Mouse (Mus musculus): ENCODE data around the gene Zan. TPM values are rescaled to one million over a fixed set of nuclear protein-coding genes. Genes with fewer than 3 reads are reported as not detected.
"Not testable (repeated sequence)": the region's sequence is repeated elsewhere in the genome, so short reads cannot be mapped to it uniquely, and the experiment has no call there.

The Zan gene
- polyA plus RNA-seq, 1 experiment from 2014 or later = 0.17 TPM

DNA sequence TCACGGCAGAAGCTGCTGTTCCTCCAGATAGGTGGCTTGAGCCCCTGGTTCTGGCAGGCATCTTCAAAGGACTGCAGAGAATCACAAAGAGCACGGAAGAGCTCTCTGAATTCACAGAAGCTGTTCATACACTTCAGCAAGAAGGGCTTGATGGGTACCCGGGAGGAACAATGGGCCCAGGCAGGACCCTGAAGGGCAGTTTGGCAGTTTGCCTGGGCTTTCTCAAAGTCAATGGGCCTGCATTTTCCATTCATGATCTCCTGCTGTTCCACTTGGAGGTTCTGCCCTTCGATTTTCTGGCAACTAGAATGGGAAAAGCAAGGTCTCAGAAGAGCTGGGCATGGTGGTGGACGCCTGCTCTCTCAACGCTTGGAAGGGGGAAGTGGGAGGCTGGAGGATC, 43.0 kb downstream of the Zan start:
- no peak overlapping the region for H3K4me3 ChIP-seq (replicated peaks; ENCODE audit: low read length)
- H3K9ac ChIP-seq = no peak overlapping the region

DNA sequence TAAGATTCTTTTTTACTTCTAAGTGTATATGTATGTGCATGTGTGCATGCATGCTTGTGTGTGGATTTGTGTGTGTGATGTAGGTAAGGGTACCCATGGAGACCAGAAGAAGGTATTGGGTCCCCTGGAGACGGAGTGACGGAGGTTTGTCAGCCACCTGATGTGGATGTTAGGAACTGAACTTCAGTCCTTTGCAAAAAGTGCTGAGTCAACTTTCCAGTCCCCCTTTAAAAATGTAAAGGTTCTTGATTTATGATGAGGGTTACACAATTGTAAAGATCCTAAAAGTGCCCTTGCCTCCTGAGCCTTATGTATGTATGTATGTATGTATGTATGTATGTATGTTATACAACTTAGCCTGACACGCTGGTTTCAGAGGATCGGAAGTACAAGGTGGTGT, 46.5 kb downstream of the Zan start:
- DNase-seq (ENCODE audit: low spot score); H3K4me1 ChIP-seq (replicated peaks; ENCODE audit: control insufficient read depth, insufficient read depth, low read length); H3K27me3 ChIP-seq (ENCODE audit: control insufficient read depth, insufficient read depth, low read length); H3K27ac ChIP-seq; H3K4me3 ChIP-seq (replicated peaks; ENCODE audit: low read length); H3K4me2 ChIP-seq (replicated peaks); ATAC-seq (ENCODE audit: low FRiP score); H3K9ac ChIP-seq; H3K9me3 ChIP-seq (ENCODE audit: control insufficient read depth, low read length); H3K36me3 ChIP-seq (replicated peaks; ENCODE audit: control insufficient read depth, insufficient read depth): not testable (repeated sequence)
- 84% methylated on average over 4 of the region's 4 CpGs for WGBS

More for the DNA sequence above, 43.0 kb downstream of the Zan start:
- ATAC-seq (ENCODE audit: low FRiP score) (no peak; the same call in 1 of the 2 replicates), DNase-seq (ENCODE audit: low spot score) (peak; percentile 52)
- Histone ChIP-seq H3K36me3 (replicated peaks; ENCODE audit: control insufficient read depth, insufficient read depth) (no peaks in the 10 kb centered on the region), H3K9me3 (ENCODE audit: control insufficient read depth, low read length) (no peaks in the 10 kb centered on the region), H3K27ac (no peak overlapping the region), H3K4me1 (replicated peaks; ENCODE audit: control insufficient read depth, insufficient read depth, low read length) (no peaks in the 10 kb centered on the region), H3K4me2 (replicated peaks) (no peak overlapping the region), H3K27me3 (ENCODE audit: control insufficient read depth, insufficient read depth, low read length) (no peaks in the 10 kb centered on the region)
- 34% methylated on average over 6 of the region's 6 CpGs for WGBS

DNA sequence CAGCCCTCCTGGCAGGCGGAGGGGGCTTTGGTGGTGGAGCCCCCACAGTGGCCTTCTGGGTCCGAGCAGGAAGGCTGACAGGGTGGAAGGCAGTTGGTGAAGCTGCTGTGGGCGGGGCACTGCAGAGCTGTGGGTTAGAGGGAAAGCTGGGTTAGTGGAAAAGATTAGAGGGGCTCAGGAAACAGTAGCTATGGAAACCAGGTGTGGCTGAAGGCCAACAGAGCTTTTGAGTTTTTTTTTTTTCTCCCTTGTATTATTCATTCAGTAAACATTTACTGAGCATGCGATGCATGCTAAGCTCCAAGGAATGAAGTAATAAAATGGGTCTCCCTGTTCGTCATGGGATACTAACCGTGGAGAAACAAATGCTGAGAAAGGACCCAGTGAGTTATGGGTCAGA, 51.2 kb downstream of the Zan start:
- Histone ChIP-seq H3K36me3 (replicated peaks; ENCODE audit: control insufficient read depth, insufficient read depth) (no peaks in the 10 kb centered on the region), H3K27me3 (ENCODE audit: control insufficient read depth, insufficient read depth, low read length) (no peaks in the 10 kb centered on the region), H3K27ac (no peak overlapping the region), H3K9me3 (ENCODE audit: control insufficient read depth, low read length) (no peaks in the 10 kb centered on the region), H3K9ac (no peak overlapping the region), H3K4me2 (replicated peaks) (no peak overlapping the region), H3K4me3 (replicated peaks; ENCODE audit: low read length) (no peak overlapping the region), H3K4me1 (replicated peaks; ENCODE audit: control insufficient read depth, insufficient read depth, low read length) (no peaks in the 10 kb centered on the region)
- WGBS = 72% methylated on average over 6 of the region's 6 CpGs
- DNase-seq (ENCODE audit: low spot score) (no peak), ATAC-seq (ENCODE audit: low FRiP score) (no peak)

DNA sequence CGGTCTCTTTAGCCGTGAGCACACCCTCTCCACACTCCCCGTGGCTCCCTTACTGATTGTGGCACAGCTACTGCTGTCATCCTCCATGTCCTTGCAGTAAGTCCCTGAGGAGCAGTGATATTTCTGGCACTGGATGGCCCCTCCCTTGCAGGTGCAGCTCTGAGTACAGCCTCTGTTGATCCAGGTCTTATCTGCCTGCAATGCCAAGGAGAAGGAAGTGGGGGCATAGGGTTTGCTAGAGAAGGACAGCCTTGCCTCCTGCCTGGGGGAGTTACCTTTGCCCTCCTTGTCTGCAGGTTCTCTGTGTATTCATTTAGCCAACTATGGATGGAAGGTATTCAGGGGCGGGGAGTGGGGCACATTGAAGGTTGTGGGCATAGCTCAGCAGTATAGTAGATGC, 57.0 kb downstream of the Zan start:
- Histone ChIP-seq H3K27ac (no peak overlapping the region), H3K9me3 (ENCODE audit: control insufficient read depth, low read length) (no peaks in the 10 kb centered on the region), H3K36me3 (replicated peaks; ENCODE audit: control insufficient read depth, insufficient read depth) (no peaks in the 10 kb centered on the region), H3K4me2 (replicated peaks) (no peak overlapping the region), H3K9ac (no peak overlapping the region), H3K4me3 (replicated peaks; ENCODE audit: low read length) (no peak overlapping the region), H3K4me1 (replicated peaks; ENCODE audit: control insufficient read depth, insufficient read depth, low read length) (no peaks in the 10 kb centered on the region), H3K27me3 (ENCODE audit: control insufficient read depth, insufficient read depth, low read length) (no peaks in the 10 kb centered on the region)
- ATAC-seq (ENCODE audit: low FRiP score) (no peak), DNase-seq (ENCODE audit: low spot score) (no peak)
- WGBS = 78% methylated on average over 4 of the region's 4 CpGs

DNA sequence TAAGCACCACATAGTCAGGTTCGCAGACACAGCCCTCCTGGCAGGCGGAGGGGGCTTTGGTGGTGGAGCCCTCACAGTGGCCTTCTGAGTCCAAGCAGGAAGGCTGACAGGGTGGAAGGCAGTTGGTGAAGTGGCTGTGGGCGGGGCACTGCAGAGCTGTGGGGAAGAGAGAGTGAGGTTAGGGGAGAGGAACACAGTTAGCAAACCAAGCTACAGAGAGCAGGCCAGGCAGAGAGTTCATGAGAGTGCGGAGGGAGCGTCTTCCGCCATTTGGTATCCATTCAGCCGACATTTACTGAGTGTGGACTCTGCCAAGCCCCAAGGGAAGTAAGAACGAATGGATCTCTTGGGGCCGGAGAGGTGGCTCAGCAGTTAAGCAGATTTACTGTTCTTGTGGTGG, 57.8 kb downstream of the Zan start:
- ATAC-seq (ENCODE audit: low FRiP score) (no peak), DNase-seq (ENCODE audit: low spot score) (no peak)
- no peak overlapping the region for H3K27ac ChIP-seq
- no peaks in the 10 kb centered on the region for H3K36me3 ChIP-seq (replicated peaks; ENCODE audit: control insufficient read depth, insufficient read depth)
- H3K4me1 ChIP-seq (replicated peaks; ENCODE audit: control insufficient read depth, insufficient read depth, low read length) = no peaks in the 10 kb centered on the region
- WGBS = 79% methylated on average over 9 of the region's 9 CpGs
- no peak overlapping the region for H3K4me3 ChIP-seq (replicated peaks; ENCODE audit: low read length)
- no peaks in the 10 kb centered on the region for H3K9me3 ChIP-seq (ENCODE audit: control insufficient read depth, low read length)
- H3K27me3 ChIP-seq (ENCODE audit: control insufficient read depth, insufficient read depth, low read length) = no peaks in the 10 kb centered on the region
- no peak overlapping the region for H3K4me2 ChIP-seq (replicated peaks)
- H3K9ac ChIP-seq = no peak overlapping the region

DNA sequence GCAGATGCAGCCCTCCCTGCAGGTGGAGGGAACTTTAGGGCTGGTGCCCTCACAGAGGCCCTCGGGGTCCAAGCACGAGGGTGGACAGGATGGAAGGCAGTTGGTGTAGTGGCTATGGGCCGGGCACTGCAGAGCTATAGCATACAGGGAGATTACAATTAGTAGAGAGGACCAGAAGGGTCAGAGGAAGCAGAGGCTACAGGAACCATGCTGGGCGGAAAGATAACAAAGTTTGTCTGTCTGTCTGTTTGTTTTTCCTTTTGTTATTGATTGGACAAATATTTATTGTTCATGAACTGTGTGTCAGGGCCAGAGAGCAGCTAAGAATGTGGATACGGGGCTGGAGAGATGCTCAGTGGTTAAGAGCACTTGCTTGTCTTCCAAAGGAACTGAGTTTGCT, 62.6 kb downstream of the Zan start:
- no peaks in the 10 kb centered on the region for H3K27me3 ChIP-seq (ENCODE audit: control insufficient read depth, insufficient read depth, low read length)
- WGBS = 63% methylated on average over 5 of the region's 5 CpGs
- ATAC-seq (ENCODE audit: low FRiP score) (no peak), DNase-seq (ENCODE audit: low spot score) (no peak)
- no peak overlapping the region for H3K9ac ChIP-seq
- no peak overlapping the region for H3K4me2 ChIP-seq (replicated peaks)
- no peaks in the 10 kb centered on the region for H3K9me3 ChIP-seq (ENCODE audit: control insufficient read depth, low read length)
- no peaks in the 10 kb centered on the region for H3K36me3 ChIP-seq (replicated peaks; ENCODE audit: control insufficient read depth, insufficient read depth)
- no peak overlapping the region for H3K4me3 ChIP-seq (replicated peaks; ENCODE audit: low read length)
- no peak overlapping the region for H3K27ac ChIP-seq
- no peaks in the 10 kb centered on the region for H3K4me1 ChIP-seq (replicated peaks; ENCODE audit: control insufficient read depth, insufficient read depth, low read length)

DNA sequence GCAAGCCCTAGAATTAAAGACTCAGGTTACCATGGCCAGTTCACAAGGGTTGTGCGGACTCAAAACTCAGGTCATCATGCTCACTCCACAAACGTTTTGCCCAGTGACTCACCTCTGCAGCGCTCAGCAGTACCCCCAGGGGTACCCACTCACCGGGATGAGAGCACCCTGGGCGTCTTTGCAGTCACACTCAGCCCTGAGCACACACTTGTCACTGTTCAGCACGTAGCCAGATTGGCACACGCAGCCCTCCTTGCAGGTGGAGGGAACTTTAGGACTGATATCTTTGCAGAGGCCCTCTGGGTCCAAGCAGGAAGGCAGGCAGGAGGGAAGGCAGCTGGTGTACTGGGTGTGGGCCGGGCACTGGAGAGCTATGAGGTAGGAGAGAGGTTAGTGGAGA, 65.6 kb downstream of the Zan start:
- Histone ChIP-seq H3K27ac (no peak overlapping the region), H3K4me3 (replicated peaks; ENCODE audit: low read length) (no peak overlapping the region), H3K4me1 (replicated peaks; ENCODE audit: control insufficient read depth, insufficient read depth, low read length) (peaks cover 9% of the 10 kb centered on the region), H3K9me3 (ENCODE audit: control insufficient read depth, low read length) (no peaks in the 10 kb centered on the region), H3K36me3 (replicated peaks; ENCODE audit: control insufficient read depth, insufficient read depth) (no peaks in the 10 kb centered on the region), H3K9ac (no peak overlapping the region), H3K4me2 (replicated peaks) (no peak overlapping the region), H3K27me3 (ENCODE audit: control insufficient read depth, insufficient read depth, low read length) (no peaks in the 10 kb centered on the region)
- ATAC-seq (ENCODE audit: low FRiP score) (no peak), DNase-seq (ENCODE audit: low spot score) (no peak)
- WGBS = 74% methylated on average over 8 of the region's 8 CpGs

DNA sequence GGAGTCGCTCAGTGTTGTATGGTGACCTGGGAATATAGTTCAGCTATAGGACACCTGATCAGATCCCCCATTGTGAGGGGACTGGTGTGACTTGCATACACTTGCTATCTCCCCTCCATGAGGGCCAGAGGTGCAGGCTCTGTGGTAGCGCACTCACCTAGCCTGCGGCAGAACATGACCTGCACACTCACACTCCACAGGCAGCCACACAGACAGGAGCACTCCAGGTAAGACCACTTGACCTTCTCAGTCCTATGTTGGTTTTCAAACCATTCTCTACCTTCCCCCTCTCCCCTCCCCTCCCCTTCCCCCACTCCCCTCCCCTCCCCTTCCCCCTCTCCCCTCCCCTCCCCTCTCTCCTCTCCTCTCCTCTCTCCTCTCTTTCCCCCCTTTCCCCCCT, 66.3 kb downstream of the Zan start:
- H3K4me1 ChIP-seq (replicated peaks; ENCODE audit: control insufficient read depth, insufficient read depth, low read length) = peaks cover 9% of the 10 kb centered on the region
- H3K36me3 ChIP-seq (replicated peaks; ENCODE audit: control insufficient read depth, insufficient read depth) = no peaks in the 10 kb centered on the region
- no peak overlapping the region for H3K4me2 ChIP-seq (replicated peaks)
- DNase-seq (ENCODE audit: low spot score) (no peak), ATAC-seq (ENCODE audit: low FRiP score) (no peak)
- H3K9me3 ChIP-seq (ENCODE audit: control insufficient read depth, low read length) = no peaks in the 10 kb centered on the region
- H3K4me3 ChIP-seq (replicated peaks; ENCODE audit: low read length) = no peak overlapping the region
- no peak overlapping the region for H3K9ac ChIP-seq
- 96% methylated on average over 3 of the region's 3 CpGs for WGBS
- H3K27me3 ChIP-seq (ENCODE audit: control insufficient read depth, insufficient read depth, low read length) = no peaks in the 10 kb centered on the region
- no peak overlapping the region for H3K27ac ChIP-seq

DNA sequence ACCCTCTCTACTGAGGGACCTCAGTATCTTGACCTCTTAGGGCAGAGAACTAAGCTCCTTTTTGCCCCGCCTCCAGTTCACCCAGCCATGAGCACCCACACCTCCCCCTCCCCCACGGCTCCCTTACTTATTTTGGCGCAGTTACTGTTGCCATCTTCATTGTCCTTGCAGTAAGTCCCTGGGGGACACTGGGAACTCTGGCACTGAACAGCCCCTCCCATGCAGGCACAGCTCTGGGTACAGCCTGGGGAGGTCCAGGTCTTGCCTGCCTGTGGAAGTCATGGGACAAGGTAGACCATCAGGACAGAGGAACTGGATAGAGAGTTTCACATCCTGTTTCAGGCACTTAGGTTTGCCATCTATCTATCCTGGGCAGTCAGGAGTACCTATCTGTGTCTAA, 66.8 kb downstream of the Zan start:
- Histone ChIP-seq H3K4me3 (replicated peaks; ENCODE audit: low read length) (no peak overlapping the region), H3K4me1 (replicated peaks; ENCODE audit: control insufficient read depth, insufficient read depth, low read length) (peaks cover 9% of the 10 kb centered on the region), H3K9me3 (ENCODE audit: control insufficient read depth, low read length) (no peaks in the 10 kb centered on the region), H3K27ac (no peak overlapping the region), H3K9ac (no peak overlapping the region), H3K4me2 (replicated peaks) (no peak overlapping the region), H3K27me3 (ENCODE audit: control insufficient read depth, insufficient read depth, low read length) (no peaks in the 10 kb centered on the region), H3K36me3 (replicated peaks; ENCODE audit: control insufficient read depth, insufficient read depth) (no peaks in the 10 kb centered on the region)
- ATAC-seq (ENCODE audit: low FRiP score) (no peak), DNase-seq (ENCODE audit: low spot score) (no peak)
- 70% methylated on average over 3 of the region's 3 CpGs for WGBS

DNA sequence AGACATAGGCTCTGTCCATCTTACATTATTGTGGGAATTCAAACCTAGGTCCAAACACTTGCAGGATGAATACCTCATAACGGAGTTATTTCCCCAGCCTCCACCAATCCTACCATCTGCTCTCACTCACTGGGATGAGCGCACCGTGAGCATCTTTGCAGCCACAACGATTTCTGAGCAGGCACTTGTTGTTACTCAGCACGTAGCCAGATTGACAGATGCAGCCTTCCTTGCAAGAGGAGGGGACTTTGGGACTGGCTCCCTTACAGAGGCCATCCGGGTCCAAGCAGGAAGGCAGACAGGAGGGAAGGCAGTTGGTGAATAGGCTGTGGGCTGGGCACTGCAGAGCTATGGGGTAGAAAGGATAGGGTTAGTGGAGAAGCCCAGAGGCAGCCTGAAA, 67.4 kb downstream of the Zan start:
- H3K9ac ChIP-seq = no peak overlapping the region
- no peak for DNase-seq (ENCODE audit: low spot score)
- H3K4me2 ChIP-seq (replicated peaks) = no peak overlapping the region
- no peak overlapping the region for H3K27ac ChIP-seq
- H3K9me3 ChIP-seq (ENCODE audit: control insufficient read depth, low read length) = no peaks in the 10 kb centered on the region
- no peaks in the 10 kb centered on the region for H3K27me3 ChIP-seq (ENCODE audit: control insufficient read depth, insufficient read depth, low read length)
- no peak overlapping the region for H3K4me3 ChIP-seq (replicated peaks; ENCODE audit: low read length)
- WGBS = 46% methylated on average over 6 of the region's 6 CpGs
- no peaks in the 10 kb centered on the region for H3K36me3 ChIP-seq (replicated peaks; ENCODE audit: control insufficient read depth, insufficient read depth)
- H3K4me1 ChIP-seq (replicated peaks; ENCODE audit: control insufficient read depth, insufficient read depth, low read length) = peaks cover 9% of the 10 kb centered on the region
- ATAC-seq (ENCODE audit: low FRiP score) = no peak
